Mouse (Mus musculus): ENCODE results near the gene Akr1b8. TPM values are rescaled to one million over a fixed set of nuclear protein-coding genes. Genes with fewer than 3 reads are reported as not detected.
"Not testable (repeated sequence)": the region's sequence is repeated elsewhere in the genome, so short reads cannot be mapped to it uniquely, and the experiment has no call there.

Akr1b8 gene
- polyA plus RNA-seq, 1 experiment = 29.6 TPM

GRCm38 (mm10) chr6:34364217-34365136 lies 10.6 kb downstream of the Akr1b8 start:
- no peaks in the 10 kb centered on the region for H3K27me3 ChIP-seq (ENCODE audit: control insufficient read depth, insufficient read depth, low read length)
- H3K4me3 ChIP-seq (ENCODE audit: control insufficient read depth, low read depth, low read length) = no peak overlapping the region
- no peaks in the 10 kb centered on the region for H3K4me1 ChIP-seq (ENCODE audit: control insufficient read depth, insufficient read depth, low read length)
- no peak overlapping the region for H3K27ac ChIP-seq (ENCODE audit: control insufficient read depth, insufficient read depth, low read depth, low read length)
- no peak for TF ChIP-seq POLR2A (IDR thresholded peaks at IDR 0.05; ENCODE audit: control insufficient read depth, low read depth, low read length)
- TF ChIP-seq CTCF (IDR thresholded peaks at IDR 0.05; ENCODE audit: control insufficient read depth, insufficient read depth, insufficient replicate concordance, low read depth, low read length) = no peak
- H3K36me3 ChIP-seq (ENCODE audit: control insufficient read depth, insufficient read depth, low read length) = no peaks in the 10 kb centered on the region

DNA sequence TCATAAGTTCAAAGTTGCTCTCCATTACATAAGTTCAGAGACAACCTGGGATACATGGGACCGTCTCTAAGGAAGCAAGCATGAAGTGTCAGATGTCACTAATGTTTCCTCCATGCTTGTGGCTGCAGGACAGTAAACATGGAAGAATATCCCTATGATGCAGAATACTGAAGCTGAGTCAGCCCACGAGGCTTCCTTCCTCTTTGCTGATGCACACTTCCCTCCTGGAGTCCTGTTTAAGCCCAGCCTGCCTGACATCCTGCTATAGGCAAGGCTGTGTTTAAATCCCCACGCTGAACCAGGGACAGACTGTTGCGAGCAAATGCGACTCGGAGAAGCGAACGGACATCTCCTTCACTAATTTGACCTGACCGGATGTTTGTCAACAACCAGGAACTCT lies 14.1 kb downstream of the Akr1b8 start:
- Histone ChIP-seq H3K27ac (ENCODE audit: control insufficient read depth, insufficient read depth, low read depth, low read length) (no peak overlapping the region), H3K27me3 (ENCODE audit: control insufficient read depth, insufficient read depth, low read length) (no peaks in the 10 kb centered on the region), H3K4me3 (ENCODE audit: control insufficient read depth, low read depth, low read length) (no peak overlapping the region), H3K36me3 (ENCODE audit: control insufficient read depth, insufficient read depth, low read length) (no peaks in the 10 kb centered on the region), H3K4me1 (ENCODE audit: control insufficient read depth, insufficient read depth, low read length) (no peaks in the 10 kb centered on the region)
- no peak for TF ChIP-seq POLR2A (IDR thresholded peaks at IDR 0.05; ENCODE audit: control insufficient read depth, low read depth, low read length)
- no peak for TF ChIP-seq CTCF (IDR thresholded peaks at IDR 0.05; ENCODE audit: control insufficient read depth, insufficient read depth, insufficient replicate concordance, low read depth, low read length)

- H3K4me3 ChIP-seq (ENCODE audit: control insufficient read depth, low read depth, low read length) = no peak overlapping the region
- TF ChIP-seq POLR2A (IDR thresholded peaks at IDR 0.05; ENCODE audit: control insufficient read depth, low read depth, low read length) (no peak), CTCF (IDR thresholded peaks at IDR 0.05; ENCODE audit: control insufficient read depth, insufficient read depth, insufficient replicate concordance, low read depth, low read length) (no peak)
- no peaks in the 10 kb centered on the region for H3K4me1 ChIP-seq (ENCODE audit: control insufficient read depth, insufficient read depth, low read length)
- H3K36me3 ChIP-seq (ENCODE audit: control insufficient read depth, insufficient read depth, low read length) = no peaks in the 10 kb centered on the region
- no peak overlapping the region for H3K27ac ChIP-seq (ENCODE audit: control insufficient read depth, insufficient read depth, low read depth, low read length)
- no peaks in the 10 kb centered on the region for H3K27me3 ChIP-seq (ENCODE audit: control insufficient read depth, insufficient read depth, low read length)
Observed at GRCm38 (mm10) chr6:34370081-34370480, 16.2 kb downstream of the Akr1b8 start.

GRCm38 (mm10) chr6:34371700-34372351 lies 17.9 kb downstream of the Akr1b8 start:
- H3K4me1 ChIP-seq (ENCODE audit: control insufficient read depth, insufficient read depth, low read length) = no peaks in the 10 kb centered on the region
- H3K27ac ChIP-seq (ENCODE audit: control insufficient read depth, insufficient read depth, low read depth, low read length) = no peak overlapping the region
- H3K36me3 ChIP-seq (ENCODE audit: control insufficient read depth, insufficient read depth, low read length) = no peaks in the 10 kb centered on the region
- TF ChIP-seq CTCF (IDR thresholded peaks at IDR 0.05; ENCODE audit: control insufficient read depth, insufficient read depth, insufficient replicate concordance, low read depth, low read length) (0 out of 2 replicates have a peak, but pooled peaks have one; percentile 14), POLR2A (IDR thresholded peaks at IDR 0.05; ENCODE audit: control insufficient read depth, low read depth, low read length) (no peak)
- no peak overlapping the region for H3K4me3 ChIP-seq (ENCODE audit: control insufficient read depth, low read depth, low read length)
- no peaks in the 10 kb centered on the region for H3K27me3 ChIP-seq (ENCODE audit: control insufficient read depth, insufficient read depth, low read length)

DNA sequence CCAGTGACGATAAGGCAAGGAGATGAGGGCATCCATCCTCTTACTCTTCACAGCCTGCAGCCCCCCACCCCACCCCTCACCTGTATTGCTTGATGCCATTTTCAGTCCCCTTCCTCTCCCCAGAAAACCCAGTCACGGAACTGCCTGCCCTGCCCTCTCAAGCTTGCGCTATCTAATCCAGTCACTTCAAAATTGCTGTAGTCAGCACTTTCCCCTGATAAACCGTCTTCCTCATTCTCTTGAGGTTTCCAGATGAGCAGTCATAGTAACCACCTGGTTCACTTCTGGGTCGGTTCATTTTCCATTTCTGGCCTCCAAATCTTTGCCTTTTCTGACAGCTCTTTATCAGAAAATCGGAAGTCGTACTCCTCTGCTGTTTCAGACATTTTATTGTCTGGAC lies 19.9 kb downstream of the Akr1b8 start:
- Histone ChIP-seq H3K27me3 (ENCODE audit: control insufficient read depth, insufficient read depth, low read length) (no peaks in the 10 kb centered on the region), H3K27ac (ENCODE audit: control insufficient read depth, insufficient read depth, low read depth, low read length) (no peak overlapping the region), H3K4me3 (ENCODE audit: control insufficient read depth, low read depth, low read length) (no peak overlapping the region), H3K36me3 (ENCODE audit: control insufficient read depth, insufficient read depth, low read length) (no peaks in the 10 kb centered on the region), H3K4me1 (ENCODE audit: control insufficient read depth, insufficient read depth, low read length) (no peaks in the 10 kb centered on the region)
- TF ChIP-seq POLR2A (IDR thresholded peaks at IDR 0.05; ENCODE audit: control insufficient read depth, low read depth, low read length) (no peak), CTCF (IDR thresholded peaks at IDR 0.05; ENCODE audit: control insufficient read depth, insufficient read depth, insufficient replicate concordance, low read depth, low read length) (no peak)

DNA sequence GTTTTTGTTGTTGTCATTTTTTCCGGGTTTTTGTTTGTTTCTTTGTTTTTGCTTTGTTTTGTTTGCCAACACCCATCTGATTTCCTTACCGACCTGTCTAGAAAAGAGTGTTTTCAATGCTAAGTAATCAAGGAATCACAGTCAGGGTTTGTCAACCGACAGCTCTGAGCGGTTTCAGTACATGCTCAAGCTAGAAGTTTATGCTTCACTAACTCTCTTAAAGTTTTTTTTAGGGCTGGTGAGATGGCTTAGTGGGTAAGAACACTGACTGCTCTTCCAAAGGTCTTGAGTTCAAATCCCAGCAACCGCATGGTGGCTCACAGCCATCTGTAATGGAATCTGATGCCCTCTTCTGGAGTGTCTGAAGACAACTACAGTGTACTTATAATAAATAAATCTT lies 22.0 kb downstream of the Akr1b8 start:
- not testable (repeated sequence) for H3K4me3 ChIP-seq (ENCODE audit: control insufficient read depth, low read depth, low read length); H3K27ac ChIP-seq (ENCODE audit: control insufficient read depth, insufficient read depth, low read depth, low read length); H3K36me3 ChIP-seq (ENCODE audit: control insufficient read depth, insufficient read depth, low read length); H3K4me1 ChIP-seq (ENCODE audit: control insufficient read depth, insufficient read depth, low read length); H3K27me3 ChIP-seq (ENCODE audit: control insufficient read depth, insufficient read depth, low read length)

DNA sequence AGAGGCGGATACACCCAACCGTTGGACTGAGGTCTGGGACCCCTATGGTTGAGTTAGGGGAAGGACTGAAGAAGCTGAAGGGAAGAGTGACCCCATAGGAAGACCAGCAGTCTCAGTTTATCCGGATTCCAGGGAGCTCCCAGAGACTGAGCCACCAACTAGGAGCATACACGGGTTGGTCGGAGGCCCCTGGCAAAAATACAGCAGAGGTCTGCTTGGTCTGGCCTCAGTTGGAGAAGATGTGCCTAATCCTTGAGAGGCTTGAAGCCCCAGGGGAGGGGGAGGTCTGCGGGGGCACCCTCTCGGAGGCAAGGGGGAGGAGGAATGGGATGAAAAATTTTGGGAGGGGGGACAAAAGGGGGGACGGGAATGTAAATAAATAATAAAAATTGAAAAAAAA lies 29.5 kb downstream of the Akr1b8 start:
- TF ChIP-seq POLR2A (IDR thresholded peaks at IDR 0.05; ENCODE audit: control insufficient read depth, low read depth, low read length) (no peak), CTCF (IDR thresholded peaks at IDR 0.05; ENCODE audit: control insufficient read depth, insufficient read depth, insufficient replicate concordance, low read depth, low read length) (no peak)
- Histone ChIP-seq H3K27me3 (ENCODE audit: control insufficient read depth, insufficient read depth, low read length) (no peaks in the 10 kb centered on the region), H3K4me1 (ENCODE audit: control insufficient read depth, insufficient read depth, low read length) (peaks cover 14% of the 10 kb centered on the region), H3K27ac (ENCODE audit: control insufficient read depth, insufficient read depth, low read depth, low read length) (no peak overlapping the region), H3K36me3 (ENCODE audit: control insufficient read depth, insufficient read depth, low read length) (no peaks in the 10 kb centered on the region), H3K4me3 (ENCODE audit: control insufficient read depth, low read depth, low read length) (no peak overlapping the region)
